Mouse (Mus musculus) bone marrow, adult 2 months (tissue): ENCODE results near the gene 5730455P16Rik. TPM values are rescaled to one million over a fixed set of nuclear protein-coding genes. Genes with fewer than 3 reads are reported as not detected.

Source experiments
- H3K27ac ChIP-seq: fragments of 200-500 bp; 2 replicates; pipeline ENCODE4 v1.5.1; 2012; ENCODE audit warnings: low read depth, mild to moderate bottlenecking, control low read depth, inconsistent platforms, low read length; ENCODE audit not compliant: control insufficient read depth, poor library complexity, insufficient read depth
- H3K4me1 ChIP-seq: fragments of 200-500 bp; 2 replicates; pipeline ENCODE4 v1.6.1; 2011; ENCODE audit warnings: low read length; ENCODE audit not compliant: control insufficient read depth, insufficient read depth
- H3K4me3 ChIP-seq: fragments of 200-500 bp; replicated peaks from 2 replicates; pipeline ENCODE3; 2011; ENCODE audit warnings: mild to moderate bottlenecking, low read depth, low read length, control low read depth; ENCODE audit not compliant: control insufficient read depth
- CTCF ChIP-seq: fragments of 200-500 bp; IDR thresholded peaks from 2 replicates; pipeline ENCODE4 v1.5.1; 2011; ENCODE audit warnings: low read length, control low read depth; ENCODE audit not compliant: control insufficient read depth, insufficient read depth
- POLR2A ChIP-seq: fragments of 200-500 bp; IDR thresholded peaks from 2 replicates; pipeline ENCODE4 v1.6.1; 2011; ENCODE audit warnings: low read depth, mild to moderate bottlenecking, control low read depth, low read length, borderline replicate concordance; ENCODE audit not compliant: control insufficient read depth
- WGBS: fragments of 180-500 bp; shearing (Covaris S2); methylation state at CpG from one replicate; pipeline ENCODE4 v1.1.7; 2018; 5-methylcytosine and 5-hydroxymethylcytosine counted together
- polyA plus RNA-seq: library from polyadenylated mRNA; stranded (reverse); fragments of >200 nt; gene quantifications from 2 replicates; pipeline ENCODE4 v1.2.4, GENCODE M21; 2011; ENCODE audit warnings: low replicate concordance; ENCODE audit not compliant: missing spikeins, insufficient read depth, insufficient read length

5730455P16Rik gene
- polyA plus RNA-seq, 1 experiment, result 42.0 TPM

DNA sequence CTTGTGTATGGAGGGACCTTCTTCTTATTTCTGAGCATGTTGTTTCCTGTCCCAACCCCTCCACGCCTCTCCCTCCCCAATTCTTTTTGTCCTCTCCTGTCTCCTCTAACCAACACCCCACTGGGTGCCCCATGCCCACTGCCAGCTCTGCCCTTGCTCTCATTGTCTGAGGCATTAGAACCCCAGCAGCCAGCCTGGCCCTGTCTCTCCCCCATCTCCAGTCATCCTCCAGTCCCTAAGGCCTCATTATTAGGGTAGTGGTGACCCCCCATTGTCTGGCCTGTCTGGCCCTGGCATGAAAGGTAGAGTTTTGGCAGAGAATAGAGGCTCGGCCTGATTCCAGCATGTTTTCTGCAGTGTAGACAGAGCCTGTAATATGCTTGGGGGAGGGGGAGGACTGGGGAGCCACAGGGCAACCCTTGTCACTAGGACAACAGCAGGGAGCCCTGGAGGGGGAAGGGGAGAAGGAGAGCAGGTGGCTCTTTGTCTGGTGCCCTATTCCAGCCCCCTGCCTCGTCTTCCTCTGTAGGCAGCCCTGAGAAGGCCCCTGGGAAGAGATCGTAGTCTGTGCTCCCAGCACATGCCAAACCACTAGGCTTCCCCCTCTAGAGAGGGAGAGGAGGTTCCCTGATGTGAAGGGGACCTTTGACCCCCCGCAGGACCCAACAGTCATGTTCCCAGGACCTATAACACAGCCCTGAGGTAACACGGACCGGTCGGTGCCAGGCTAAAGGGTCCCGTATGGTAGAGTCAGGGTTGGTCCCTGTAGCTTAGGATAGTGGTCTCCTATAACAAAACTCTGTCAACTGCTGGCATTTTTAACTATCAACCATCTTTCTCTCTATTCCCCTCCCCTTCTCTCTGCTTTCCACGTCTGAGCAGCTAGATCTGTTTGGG, 61.8 kb downstream of the 5730455P16Rik start:
- Histone ChIP-seq H3K4me3 (no peak overlapping the region), H3K4me1 (no peaks in the 10 kb centered on the region; the same call in 1 of the 2 replicates), H3K27ac (no peak overlapping the region)
- no peak for TF ChIP-seq POLR2A
- TF ChIP-seq CTCF, result no peak
- WGBS, result 69% methylated on average over 10 of the region's 10 CpGs

DNA sequence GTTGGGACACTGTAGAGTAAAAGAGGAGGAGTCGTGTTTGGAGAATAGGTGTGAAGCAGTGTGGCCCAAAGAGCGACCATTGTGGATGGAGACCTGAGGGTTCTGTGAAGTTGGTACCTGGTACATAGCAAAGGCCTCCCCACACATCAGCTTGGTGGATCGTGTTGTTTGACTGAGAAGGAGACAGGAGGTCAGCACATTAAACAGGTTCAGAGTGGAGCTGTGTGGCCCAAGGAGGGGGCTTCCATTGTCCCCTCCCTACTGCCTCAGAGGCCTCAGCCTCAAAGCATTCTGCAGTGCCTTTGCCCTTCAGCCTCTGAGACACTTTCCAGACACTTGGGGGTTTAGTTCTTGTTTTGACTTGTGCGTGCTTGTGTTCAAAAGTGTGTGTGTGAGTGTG, 63.9 kb downstream of the 5730455P16Rik start:
- H3K4me3 ChIP-seq, result no peak overlapping the region
- WGBS, result 68% methylated on average over 4 of the region's 4 CpGs
- H3K4me1 ChIP-seq, result no peaks in the 10 kb centered on the region
- H3K27ac ChIP-seq, result no peak overlapping the region
- TF ChIP-seq POLR2A (no peak), CTCF (no peak)

- Histone ChIP-seq H3K4me1 (no peaks in the 10 kb centered on the region), H3K4me3 (no peak overlapping the region), H3K27ac (no peak overlapping the region)
- no peak for TF ChIP-seq POLR2A
- no peak for TF ChIP-seq CTCF
- 72% methylated on average over 1 of the region's 1 CpGs for WGBS
These were observed 64.4 kb downstream of the 5730455P16Rik start for GRCm38 (mm10) chr11:80313462-80313861.

DNA sequence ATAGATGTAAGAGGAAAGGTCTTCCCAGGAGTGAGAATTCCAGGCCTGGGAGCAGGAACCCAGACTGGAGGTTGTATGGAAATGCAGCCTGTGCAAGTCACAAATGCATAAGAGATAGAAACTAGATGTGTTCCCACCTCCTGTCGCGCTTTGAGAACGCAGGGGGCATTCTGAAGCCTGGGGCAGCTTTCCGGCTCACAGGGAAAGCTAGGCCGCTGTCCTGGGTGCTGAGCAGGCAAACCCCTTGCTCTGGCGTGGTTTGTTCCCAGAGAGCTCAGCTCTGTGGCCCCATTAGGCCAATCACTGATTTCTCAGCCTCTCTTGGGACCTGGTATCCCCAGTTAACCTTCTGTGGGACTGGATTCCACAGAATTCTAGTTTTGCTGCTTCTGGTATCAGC, 65.3 kb downstream of the 5730455P16Rik start:
- WGBS, result 30% methylated on average over 6 of the region's 6 CpGs

GRCm38 (mm10) chr11:80312049-80312448, 65.8 kb downstream of the 5730455P16Rik start:
- H3K4me1 ChIP-seq, result no peaks in the 10 kb centered on the region
- H3K27ac ChIP-seq, result no peak overlapping the region
- 65% methylated on average over 2 of the region's 2 CpGs for WGBS
- TF ChIP-seq CTCF (no peak), POLR2A (no peak)
- H3K4me3 ChIP-seq, result no peak overlapping the region

More for the DNA sequence above, 65.3 kb downstream of the 5730455P16Rik start:
- TF ChIP-seq CTCF (no peak), POLR2A (no peak)
- H3K4me1 ChIP-seq, result no peaks in the 10 kb centered on the region
- no peak overlapping the region for H3K4me3 ChIP-seq
- no peak overlapping the region for H3K27ac ChIP-seq

- Histone ChIP-seq H3K4me3 (no peak overlapping the region), H3K27ac (no peak overlapping the region; the same call in 1 of the 2 replicates), H3K4me1 (no peaks in the 10 kb centered on the region)
- WGBS, result 83% methylated on average over 4 of the region's 4 CpGs
- TF ChIP-seq CTCF (no peak), POLR2A (no peak)
These were observed 66.6 kb downstream of the 5730455P16Rik start for GRCm38 (mm10) chr11:80311271-80311670.

Other genes starting within 250 kb of the 5730455P16Rik start
- gene Tefm, start 235.9 kb downstream of the 5730455P16Rik start, polyA plus RNA-seq, result 2.0 and 5.3 TPM in 2 replicates
- 2.5 and 4.8 TPM in 2 replicates for gene Adap2, start 223.9 kb downstream of the 5730455P16Rik start, polyA plus RNA-seq
- 2.3 and 6.0 TPM in 2 replicates for gene Rnf135, start 194.2 kb downstream of the 5730455P16Rik start, polyA plus RNA-seq
- gene Rhot1, start 169.0 kb downstream of the 5730455P16Rik start, polyA plus RNA-seq, result 10.1 and 15.5 TPM in 2 replicates
- 0.52 TPM in 1 of 2 replicates, not detected in the other for gene Rhbdl3, start 77.1 kb downstream of the 5730455P16Rik start, polyA plus RNA-seq
- gene Zfp207, start 5.2 kb upstream of the 5730455P16Rik start, polyA plus RNA-seq, result 103 and 109 TPM in 2 replicates
- gene Psmd11, start 50.6 kb upstream of the 5730455P16Rik start, polyA plus RNA-seq, result 59.0 and 71.3 TPM in 2 replicates
- 2.4 and 3.2 TPM in 2 replicates for gene Cdk5r1, start 99.0 kb upstream of the 5730455P16Rik start, polyA plus RNA-seq